Mouse (Mus musculus) small intestine, adult 2 months (tissue): Measurements from ENCODE around the gene Selenbp1. TPM values are rescaled to one million over a fixed set of nuclear protein-coding genes. Genes with fewer than 3 reads are reported as not detected.
"Not testable (repeated sequence)": the region's sequence is repeated elsewhere in the genome, so short reads cannot be mapped to it uniquely, and the experiment has no call there.

Experiments used
- H3K27ac ChIP-seq: fragments of 200-500 bp; 2 replicates; pipeline ENCODE4 v1.5.1; 2012; ENCODE audit warnings: low read depth, low read length, control low read depth, inconsistent platforms; ENCODE audit not compliant: insufficient read depth
- H3K27me3 ChIP-seq: fragments of 200-500 bp; 2 replicates; pipeline ENCODE4 v1.6.1; 2012; ENCODE audit warnings: mild to moderate bottlenecking, moderate library complexity, low read length, inconsistent platforms; ENCODE audit not compliant: control insufficient read depth, insufficient read depth
- H3K36me3 ChIP-seq: fragments of 200-500 bp; 2 replicates; pipeline ENCODE4 v1.6.1; 2012; ENCODE audit warnings: mild to moderate bottlenecking, low read length, control low read depth, inconsistent platforms; ENCODE audit not compliant: control insufficient read depth, insufficient read depth
- H3K4me1 ChIP-seq: fragments of 200-500 bp; 2 replicates; pipeline ENCODE4 v1.6.1; 2012; ENCODE audit warnings: low read length, inconsistent platforms, mixed read lengths; ENCODE audit not compliant: control insufficient read depth, insufficient read depth, insufficient read length
- H3K4me3 ChIP-seq: fragments of 200-500 bp; 2 replicates; pipeline ENCODE4 v1.5.1; 2012; ENCODE audit warnings: low read depth, mild to moderate bottlenecking, control low read depth, inconsistent platforms, low read length, moderate library complexity
- CTCF ChIP-seq: fragments of 200-500 bp; IDR thresholded peaks from 2 replicates; pipeline ENCODE4 v1.5.1; 2012; ENCODE audit warnings: low read depth, mild to moderate bottlenecking, control low read depth, inconsistent platforms, low read length, moderate library complexity, mixed read lengths; ENCODE audit not compliant: insufficient replicate concordance, insufficient read length; ENCODE audit errors: extremely low read depth
- POLR2A ChIP-seq: fragments of 200-500 bp; IDR thresholded peaks from 2 replicates; pipeline ENCODE4 v1.6.1; 2012; ENCODE audit warnings: low read depth, mild to moderate bottlenecking, control low read depth, inconsistent platforms, low read length, moderate library complexity
- WGBS: fragments of 180-500 bp; shearing (Covaris S2); methylation state at CpG from one replicate; pipeline ENCODE4 v1.1.7; 2018; 5-methylcytosine and 5-hydroxymethylcytosine counted together
- polyA plus RNA-seq: library from polyadenylated mRNA; depleted of rRNA; stranded (reverse); fragments of >200 nt; gene quantifications from 2 replicates; pipeline ENCODE4 v1.2.3, GENCODE M21; 2012; rRNA removed

Gene Selenbp1
- polyA plus RNA-seq = 30.5 and 50.4 TPM in 2 replicates

- H3K36me3 ChIP-seq = 0 out of 2 replicates have a peak, but pooled peaks cover 1% of the 10 kb centered on the region
- peak within 1 kb of the TSS; percentile 74 for H3K27ac ChIP-seq
- no peak for TF ChIP-seq CTCF
- TF ChIP-seq POLR2A = peak; percentile 85
- H3K27me3 ChIP-seq = no peaks in the 10 kb centered on the region
- H3K4me3 ChIP-seq = peak within 1 kb of the TSS; percentile 65
- peaks cover 9% of the 10 kb centered on the region for H3K4me1 ChIP-seq
- WGBS = 2% methylated on average over 16 of the region's 16 CpGs
Observed at GRCm38 (mm10) chr3:94932809-94933564, at the start of gene Selenbp1. Selenbp1 (plus strand) TSS chr3:94933056.

- Histone ChIP-seq H3K36me3 (peaks cover 30% of the 10 kb centered on the region), H3K27me3 (no peaks in the 10 kb centered on the region), H3K4me1 (peaks cover 6% of the 10 kb centered on the region; the same call in 1 of the 2 replicates), H3K27ac (peak within 1 kb of the TSS; percentile 48), H3K4me3 (peak within 1 kb of the TSS; percentile 91)
- no peak for TF ChIP-seq CTCF
- peak; percentile 46; the same call in 1 of the 2 replicates for TF ChIP-seq POLR2A
- 1% methylated on average over 61 of the region's 61 CpGs for WGBS
Observed at GRCm38 (mm10) chr3:94886316-94887224, 46.3 kb upstream of the Selenbp1 start, which contains the start of gene Psmb4. Psmb4 (minus strand) TSS chr3:94886961.

GRCm38 (mm10) chr3:94888595-94888994, 44.3 kb upstream of the Selenbp1 start:
- Histone ChIP-seq H3K27ac (no peak overlapping the region), H3K36me3 (peaks cover 18% of the 10 kb centered on the region), H3K4me1 (peaks cover 6% of the 10 kb centered on the region; the same call in 1 of the 2 replicates), H3K4me3 (no peak overlapping the region), H3K27me3 (no peaks in the 10 kb centered on the region)
- TF ChIP-seq POLR2A = no peak
- TF ChIP-seq CTCF = no peak

GRCm38 (mm10) chr3:94894076-94894475, 38.8 kb upstream of the Selenbp1 start:
- H3K36me3 ChIP-seq = no peaks in the 10 kb centered on the region
- H3K27me3 ChIP-seq = no peaks in the 10 kb centered on the region
- no peaks in the 10 kb centered on the region for H3K4me1 ChIP-seq
- WGBS = 58% methylated on average over 3 of the region's 3 CpGs
- no peak overlapping the region for H3K27ac ChIP-seq
- TF ChIP-seq CTCF (no peak), POLR2A (no peak)
- H3K4me3 ChIP-seq = no peak overlapping the region

GRCm38 (mm10) chr3:94902747-94903146, 30.1 kb upstream of the Selenbp1 start:
- H3K27me3 ChIP-seq = no peaks in the 10 kb centered on the region
- 24% methylated on average over 7 of the region's 7 CpGs for WGBS
- TF ChIP-seq POLR2A (no peak), CTCF (0 out of 2 replicates have a peak, but pooled peaks have one; percentile 12)

GRCm38 (mm10) chr3:94904759-94905158, 28.1 kb upstream of the Selenbp1 start:
- H3K27me3 ChIP-seq, H3K36me3 ChIP-seq, H3K27ac ChIP-seq, H3K4me1 ChIP-seq, H3K4me3 ChIP-seq: not testable (repeated sequence)
- 63% methylated on average over 3 of the region's 3 CpGs for WGBS

More at GRCm38 (mm10) chr3:94902747-94903146, 30.1 kb upstream of the Selenbp1 start:
- Histone ChIP-seq H3K27ac (no peak overlapping the region), H3K4me3 (no peak overlapping the region), H3K36me3 (no peaks in the 10 kb centered on the region), H3K4me1 (no peaks in the 10 kb centered on the region)

- Histone ChIP-seq H3K27me3 (no peaks in the 10 kb centered on the region), H3K36me3 (no peaks in the 10 kb centered on the region), H3K27ac (no peak overlapping the region), H3K4me3 (no peak overlapping the region), H3K4me1 (no peaks in the 10 kb centered on the region)
- WGBS = 43% methylated on average over 1 of the region's 1 CpGs
- TF ChIP-seq CTCF (no peak), POLR2A (no peak)
Observed at GRCm38 (mm10) chr3:94906482-94906881, 26.4 kb upstream of the Selenbp1 start.
